Mouse (Mus musculus) c-Kit-negative CD71-positive TER-119-positive erythroid progenitor cells, embryonic 14.5 days (primary cell): ENCODE results near the gene Ltbp2.
A peak's percentile ranks its signal among the peaks of the same experiment; 100 is the strongest.

Experiments used
- DNase-seq: peaks from one replicate; pipeline ENCODE4 v3.0.0-alpha.2; 2013; ENCODE audit warnings: low read depth, low spot score

Ltbp2 gene

DNA sequence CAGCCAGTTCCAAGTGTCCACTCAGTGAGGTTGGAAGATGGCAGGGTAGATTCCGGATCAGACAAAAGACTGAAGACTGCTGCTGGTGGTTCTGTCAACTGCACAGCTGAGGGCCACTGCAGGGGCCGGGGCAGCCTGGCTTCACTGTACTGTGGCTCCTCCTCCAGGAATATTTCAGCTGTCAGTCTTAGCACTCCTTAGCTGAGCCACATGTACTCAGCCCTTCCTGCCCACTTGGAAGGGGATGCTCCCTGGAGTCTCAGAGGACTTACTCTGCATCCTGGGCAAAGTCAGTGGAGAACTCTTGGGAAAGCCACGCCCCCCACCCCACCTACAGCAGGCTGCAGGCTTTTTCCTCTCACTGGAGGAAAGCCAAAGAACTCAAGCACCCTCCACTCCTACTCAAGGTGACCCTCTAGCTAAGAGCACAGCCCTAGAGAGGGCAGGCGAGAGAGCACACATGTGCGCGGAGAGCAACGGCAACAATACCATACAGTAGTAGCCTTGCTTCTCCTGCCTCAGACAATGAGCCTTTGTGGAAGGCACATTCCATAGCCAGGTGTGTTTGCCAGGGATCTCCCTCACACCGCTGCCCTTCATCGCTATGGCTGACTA, 71.0 kb downstream of the Ltbp2 start:
- DNase-seq, result no peak

- no peak for DNase-seq
Measured at GRCm38 (mm10) chr12:84802625-84803024, 73.7 kb downstream of the Ltbp2 start.

DNA sequence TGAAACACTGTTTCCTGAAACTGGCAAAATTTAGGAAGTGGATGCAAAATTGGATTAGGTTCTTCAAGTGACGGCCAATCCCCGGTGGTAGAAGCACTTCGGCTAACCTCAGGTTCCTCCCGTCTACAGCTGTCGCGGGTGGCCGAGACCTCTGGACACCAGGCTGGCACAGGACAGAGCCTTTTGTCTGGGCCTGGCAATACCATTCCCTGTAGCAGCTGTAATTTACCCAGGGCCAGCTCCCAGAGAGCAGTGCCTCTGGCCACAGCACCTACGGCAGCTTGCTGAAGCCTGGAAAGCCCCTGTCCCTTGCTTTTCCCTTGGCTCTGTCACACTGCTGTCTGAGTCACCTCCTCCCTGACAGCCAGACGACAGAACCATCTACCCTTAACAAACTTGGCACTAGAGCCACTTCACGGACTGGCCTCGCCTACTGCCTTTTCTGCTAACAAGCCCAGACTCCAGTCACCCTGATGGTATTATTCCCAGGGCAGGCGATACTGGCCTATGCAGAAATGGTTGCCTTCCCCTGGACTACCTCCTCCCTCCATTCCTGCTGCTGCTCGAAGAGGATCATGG, 74.7 kb downstream of the Ltbp2 start:
- DNase-seq, result no peak

DNA sequence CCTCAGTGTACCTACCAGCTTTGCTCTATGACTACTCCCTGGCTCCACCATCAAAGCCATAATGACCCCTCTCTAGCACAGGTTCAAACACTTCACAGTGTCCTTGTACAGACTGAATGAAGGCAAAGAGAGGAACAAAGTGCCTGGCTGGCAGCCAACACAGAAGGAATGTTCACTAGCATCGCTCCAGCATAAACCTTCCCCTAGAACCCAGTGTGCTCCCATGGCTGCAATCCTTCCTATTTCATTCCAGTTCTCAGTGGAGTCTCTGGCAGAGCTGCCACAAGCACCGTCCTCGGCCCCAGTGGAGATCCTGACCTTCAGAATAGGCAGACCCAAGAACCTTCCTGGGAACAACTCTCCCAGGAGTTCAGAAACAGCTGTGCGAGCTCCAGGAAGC, 75.9 kb downstream of the Ltbp2 start:
- DNase-seq, result no peak

- no peak for DNase-seq
Measured at GRCm38 (mm10) chr12:84799086-84799485, 77.2 kb downstream of the Ltbp2 start.

- no peak for DNase-seq
Measured at GRCm38 (mm10) chr12:84794647-84795046, 81.7 kb downstream of the Ltbp2 start.

DNA sequence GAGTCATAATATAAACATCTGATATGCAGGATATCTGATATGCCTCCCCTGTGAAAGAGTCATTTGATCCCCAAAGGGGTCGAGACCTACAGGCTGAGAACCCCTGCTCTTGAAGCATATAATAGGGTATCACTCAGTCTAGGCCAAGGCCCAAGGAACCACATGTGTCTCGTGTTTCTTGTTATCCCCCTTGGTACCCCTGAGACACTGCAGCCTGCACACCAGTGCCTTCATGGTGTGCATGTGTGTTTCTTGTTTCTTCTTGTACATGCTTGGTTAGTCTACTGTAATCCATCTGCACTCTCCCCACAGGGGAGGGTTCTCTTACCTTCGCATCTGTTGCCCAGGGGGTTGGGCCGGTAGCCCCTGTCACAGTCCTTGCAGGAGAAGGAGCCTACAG, 83.7 kb downstream of the Ltbp2 start:
- DNase-seq, result no peak

- no peak for DNase-seq
Measured at GRCm38 (mm10) chr12:84790853-84791252, 85.5 kb downstream of the Ltbp2 start.

- DNase-seq, result no peak
Measured at GRCm38 (mm10) chr12:84786091-84786490, 90.2 kb downstream of the Ltbp2 start.

DNA sequence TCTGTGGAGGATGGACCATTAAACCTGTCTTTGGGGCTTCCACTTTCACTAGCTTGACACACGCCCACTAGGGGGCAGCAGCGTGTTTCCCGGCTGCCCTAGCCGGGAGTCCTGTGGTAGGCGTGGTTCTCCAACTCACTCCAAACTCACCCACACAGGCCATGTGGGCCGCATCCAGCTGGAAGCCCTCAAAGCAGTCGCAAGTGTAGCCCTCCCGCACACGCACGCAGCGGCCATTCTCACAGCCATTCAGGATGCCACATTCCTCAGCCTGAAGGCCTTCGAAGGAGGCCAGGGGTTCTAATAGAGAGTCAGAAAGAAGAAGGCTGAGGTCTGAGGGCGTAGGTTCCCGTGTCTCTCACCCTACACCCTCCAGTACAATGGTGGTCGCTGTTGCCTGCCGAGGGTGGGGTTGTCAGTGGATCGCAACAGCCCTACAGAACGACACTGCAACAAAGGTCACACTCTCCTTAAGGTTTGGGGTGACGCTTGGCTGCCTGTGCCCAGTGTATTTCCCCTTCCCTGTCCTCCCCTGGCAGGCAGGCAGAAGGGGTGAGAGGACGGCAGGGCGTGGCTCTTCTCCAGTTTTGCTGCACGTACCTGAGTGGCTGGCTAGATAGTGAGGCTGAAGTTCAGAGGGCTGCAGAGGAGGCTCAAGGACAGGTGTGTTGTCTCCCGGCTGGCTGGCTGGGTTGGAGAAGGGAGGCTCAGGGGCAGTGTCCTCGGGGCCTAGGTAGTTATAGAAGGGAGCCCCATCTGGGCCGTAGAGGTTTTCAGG, 91.5 kb downstream of the Ltbp2 start:
- peak; percentile 79 for DNase-seq

DNA sequence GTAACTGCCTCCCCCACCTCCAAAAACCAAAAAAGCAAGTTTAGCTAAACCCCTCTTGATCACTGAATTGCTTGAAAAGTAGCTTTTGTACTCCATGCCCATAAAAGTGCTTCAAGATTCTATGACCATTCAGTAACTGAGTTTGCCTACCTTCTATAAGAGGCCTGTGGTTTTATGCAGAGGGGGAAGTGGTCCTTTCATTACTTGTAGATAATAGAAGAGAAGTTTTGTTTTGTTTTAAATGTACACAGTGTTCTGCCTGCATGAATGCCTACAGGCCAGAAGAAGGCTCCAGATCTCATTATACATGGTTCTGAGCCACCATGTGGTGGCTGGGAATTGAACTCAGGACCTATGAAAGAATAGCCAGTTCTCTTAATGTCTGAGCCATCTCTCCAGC, 100.1 kb downstream of the Ltbp2 start:
- no peak for DNase-seq

GRCm38 (mm10) chr12:84774376-84774775, 102.0 kb downstream of the Ltbp2 start:
- peak; percentile 36 for DNase-seq

- DNase-seq, result no peak
Measured at GRCm38 (mm10) chr12:84773476-84773875, 102.9 kb downstream of the Ltbp2 start.

- peak; percentile 99 for DNase-seq
Measured at GRCm38 (mm10) chr12:84772726-84773441, 103.4 kb downstream of the Ltbp2 start, which contains the start of the genes Npc2 and Isca2. Gene Npc2, minus strand, starts transcription at chr12:84773152. Gene Isca2, plus strand, starts transcription at chr12:84773251.

DNA sequence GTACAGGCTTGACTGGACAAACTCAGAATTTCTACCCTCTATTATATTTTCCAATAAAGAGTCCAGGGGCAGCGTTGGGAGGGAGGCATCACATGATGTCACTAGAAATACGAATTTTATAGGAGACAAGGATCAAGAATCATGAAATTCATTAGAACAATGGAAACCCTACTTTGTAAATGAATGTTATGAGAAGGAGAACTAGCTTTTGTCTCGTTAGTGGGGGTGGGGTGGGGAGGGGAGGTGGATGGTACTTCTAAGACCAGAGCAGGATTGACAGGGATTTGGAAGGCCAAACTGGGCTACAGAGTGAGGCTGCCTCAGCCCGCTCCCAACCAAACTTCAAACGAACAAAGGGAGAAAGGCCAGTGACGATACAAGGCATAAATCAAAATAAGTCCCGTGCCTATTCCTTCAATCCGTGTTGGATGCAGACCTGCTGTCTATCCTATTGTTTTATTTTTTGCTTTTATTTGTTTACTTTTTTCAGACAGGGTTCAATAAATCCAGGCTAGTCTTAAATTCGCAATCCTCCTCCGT, 104.3 kb downstream of the Ltbp2 start:
- DNase-seq, result no peak

GRCm38 (mm10) chr12:84769624-84770023, 106.7 kb downstream of the Ltbp2 start:
- no peak for DNase-seq

- no peak for DNase-seq
Measured at GRCm38 (mm10) chr12:84767510-84767909, 108.8 kb downstream of the Ltbp2 start.

DNA sequence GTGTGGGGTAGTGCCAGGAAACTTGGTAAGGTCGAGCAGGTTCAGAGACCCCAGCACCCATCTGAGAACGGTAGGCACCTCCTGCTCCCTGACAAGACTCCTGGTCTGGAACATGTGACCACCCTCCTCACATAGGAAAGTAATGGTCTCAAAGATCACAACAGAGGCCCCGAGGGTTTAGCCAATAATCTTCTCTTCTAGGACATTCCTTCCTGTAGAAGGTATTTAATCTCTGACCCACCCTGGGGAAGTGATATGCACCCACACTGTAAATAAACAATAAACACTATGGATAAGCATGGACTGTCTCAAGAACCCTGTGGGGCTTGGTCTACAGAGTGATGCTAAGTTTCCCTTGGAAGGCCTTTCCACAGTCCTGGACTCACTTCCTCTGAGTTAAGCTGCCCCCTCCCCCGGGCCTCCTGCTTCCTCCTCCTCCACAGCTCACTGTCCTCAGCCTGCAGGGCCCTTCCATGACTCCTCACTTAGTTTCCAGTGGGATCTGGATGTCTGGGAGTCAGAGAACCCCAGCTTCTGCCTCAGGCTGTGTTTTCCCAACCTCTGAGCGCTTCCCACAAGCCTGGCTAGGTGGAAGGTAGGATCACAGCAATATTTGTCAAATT, 110.1 kb downstream of the Ltbp2 start:
- DNase-seq, result no peak

GRCm38 (mm10) chr12:84765506-84765905, 110.8 kb downstream of the Ltbp2 start:
- DNase-seq, result no peak

DNA sequence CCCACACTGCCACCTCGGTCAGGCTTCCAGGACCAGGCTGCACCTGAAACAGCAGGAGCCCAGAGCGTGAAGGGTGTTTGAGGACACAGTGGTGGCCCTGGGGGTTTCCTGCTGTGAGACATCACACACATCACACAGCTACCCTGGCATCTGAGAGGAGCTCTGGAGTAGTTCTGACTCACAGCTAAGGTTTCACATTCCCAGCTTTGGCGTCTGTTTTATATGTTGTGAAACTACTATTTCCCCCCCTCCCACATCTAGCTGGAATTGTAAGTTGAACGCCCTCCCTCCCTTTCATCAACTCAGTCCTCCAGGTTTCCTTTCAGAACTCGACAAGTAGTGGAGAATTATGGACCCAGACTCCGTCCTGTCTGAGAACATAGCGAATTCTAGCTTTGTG, 111.6 kb downstream of the Ltbp2 start:
- no peak for DNase-seq

DNA sequence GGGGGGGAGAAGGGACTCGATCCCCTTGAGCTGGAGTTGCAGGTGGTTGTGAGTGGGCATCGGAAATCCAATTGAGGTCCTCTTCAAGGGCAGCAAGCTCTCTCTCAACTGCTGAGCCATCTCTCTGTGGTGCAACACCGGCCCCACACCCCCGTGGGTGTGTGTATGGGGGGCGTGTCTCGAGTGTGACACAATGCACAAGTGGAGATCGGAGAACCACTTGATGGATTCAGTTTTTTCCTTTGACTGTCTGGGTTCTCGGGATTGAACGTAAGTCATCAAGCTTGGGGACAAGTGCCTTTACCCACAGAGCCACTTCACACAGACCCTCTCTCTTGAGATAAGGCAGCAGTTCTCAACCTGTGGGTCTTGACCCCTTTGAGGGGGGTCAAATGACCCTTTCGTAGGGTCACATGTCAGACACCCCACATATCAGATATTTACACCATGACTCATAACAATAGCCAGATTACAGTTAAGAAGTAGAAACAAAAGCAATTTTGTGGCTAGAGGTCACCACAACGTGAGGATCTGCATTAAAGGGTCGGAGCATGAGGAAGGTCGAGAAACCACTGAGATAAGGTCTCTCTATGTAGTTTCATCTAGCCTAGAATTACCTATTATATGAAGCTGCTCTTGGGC, 112.6 kb downstream of the Ltbp2 start:
- no peak for DNase-seq
